Mouse (Mus musculus) c-Kit-negative CD71-positive TER-119-positive erythroid progenitor cells, embryonic 14.5 days (primary cell): ENCODE results near the gene Mfap1a.
A peak's percentile ranks its signal among the peaks of the same experiment; 100 is the strongest.
"Not testable (repeated sequence)": the region's sequence is repeated elsewhere in the genome, so short reads cannot be mapped to it uniquely, and the experiment has no call there.

Experiments
- DNase-seq: peaks from one replicate; pipeline ENCODE4 v3.0.0-alpha.2; 2013; ENCODE audit warnings: low read depth, low spot score

The Mfap1a gene

DNA sequence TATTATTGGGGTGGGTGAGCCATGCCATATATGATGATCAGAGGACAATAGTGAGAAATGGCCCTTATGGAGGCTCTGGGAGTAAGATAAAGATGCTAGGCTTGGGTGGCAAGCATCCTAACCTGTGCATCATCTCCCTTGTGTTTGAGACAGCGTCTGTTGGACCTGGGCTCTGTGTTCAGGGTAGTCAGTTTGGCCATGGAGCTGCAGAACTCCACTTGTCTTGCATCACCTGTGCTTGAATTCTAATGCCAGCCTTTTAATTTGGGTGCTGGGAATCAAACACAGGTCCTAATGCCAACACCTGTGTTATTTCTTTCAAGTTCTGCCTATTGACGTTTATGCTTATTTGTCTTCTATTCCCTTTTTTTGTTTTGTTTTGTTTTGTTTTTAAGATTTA, 31.2 kb downstream of the Mfap1a start:
- DNase-seq, result not testable (repeated sequence)

DNA sequence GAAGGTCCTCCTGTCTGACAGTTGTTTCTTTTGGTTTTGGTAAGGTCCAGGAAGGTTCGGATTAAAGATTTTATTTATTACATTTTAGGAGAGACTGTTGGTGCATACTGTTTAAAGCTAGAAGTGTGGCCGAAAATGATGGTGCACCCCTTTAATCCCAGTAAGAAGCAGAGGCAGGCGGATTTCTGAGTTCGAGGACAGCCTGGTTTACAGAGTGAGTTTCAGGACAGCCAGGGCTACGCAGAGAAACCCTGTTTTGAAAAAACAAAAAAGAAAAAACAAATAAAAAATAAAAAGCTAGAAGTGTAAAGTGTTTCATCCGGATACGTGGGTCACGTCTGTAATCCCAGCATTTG, 32.3 kb downstream of the Mfap1a start:
- DNase-seq, result no peak

DNA sequence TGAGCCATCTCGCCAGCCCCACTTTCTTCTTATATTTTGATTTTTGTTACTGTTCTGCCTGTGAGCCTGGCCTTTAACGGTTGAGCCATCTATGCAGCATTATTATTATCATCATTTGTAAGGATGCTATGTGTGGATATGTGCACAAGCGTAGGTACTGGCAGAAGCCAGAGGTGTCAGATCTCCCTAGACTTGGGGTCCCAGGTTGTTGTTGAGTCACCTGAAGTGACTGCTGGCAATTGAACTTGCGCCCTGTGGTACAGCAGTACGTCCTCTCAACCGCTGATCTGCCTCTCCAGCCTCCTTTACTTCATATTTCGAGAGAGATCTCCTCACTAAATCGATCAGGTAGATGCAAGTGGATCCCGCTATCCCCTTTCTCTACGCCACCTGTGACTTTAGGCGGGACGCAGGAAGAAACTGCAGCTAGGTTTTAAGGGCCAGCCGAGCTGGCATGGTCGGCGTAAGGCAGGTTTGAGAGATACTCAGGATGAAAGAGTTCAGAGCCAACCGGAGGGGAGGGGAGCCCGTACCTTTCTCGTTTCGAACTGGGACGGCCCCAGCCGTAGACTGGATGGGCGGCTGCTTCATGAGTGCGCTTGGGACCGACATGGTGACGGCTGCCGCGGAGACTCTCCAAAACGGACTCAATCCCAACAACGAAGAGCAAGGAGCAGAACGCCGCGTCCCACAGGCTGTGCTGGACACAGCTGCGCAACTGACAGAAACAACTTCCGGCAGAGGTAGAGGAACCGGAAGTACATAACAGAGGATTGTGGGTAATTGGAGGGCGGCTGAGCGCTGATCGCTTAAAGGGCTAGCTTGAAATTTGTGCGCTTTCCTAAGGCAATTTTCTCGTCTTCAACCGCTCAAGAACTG, 32.9 kb downstream of the Mfap1a start, which contains the start of gene Mfap1b:
TSS of gene Mfap1b (minus strand) at position 767 of the 879 bp plus-strand sequence.
- DNase-seq, result peak; percentile 77

DNA sequence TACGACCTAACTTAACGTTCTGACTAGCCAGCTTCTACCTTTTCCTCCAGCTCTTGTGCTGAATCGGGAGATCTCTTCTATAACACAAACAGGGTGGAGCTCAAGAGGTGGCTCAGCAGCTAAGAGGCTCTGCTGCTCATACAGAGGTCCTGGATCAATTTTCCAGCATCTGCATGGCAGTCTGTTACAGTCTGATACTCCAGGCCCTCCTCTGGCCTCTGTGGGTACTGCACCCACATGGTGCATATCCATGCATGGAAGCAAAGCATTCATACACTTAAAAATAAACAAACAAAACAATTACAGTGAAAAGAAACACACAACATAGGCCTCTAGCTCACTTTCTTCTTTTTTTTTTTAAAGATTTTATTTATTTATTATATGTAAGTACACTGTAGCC, 33.7 kb downstream of the Mfap1a start:
- DNase-seq, result not testable (repeated sequence)

DNA sequence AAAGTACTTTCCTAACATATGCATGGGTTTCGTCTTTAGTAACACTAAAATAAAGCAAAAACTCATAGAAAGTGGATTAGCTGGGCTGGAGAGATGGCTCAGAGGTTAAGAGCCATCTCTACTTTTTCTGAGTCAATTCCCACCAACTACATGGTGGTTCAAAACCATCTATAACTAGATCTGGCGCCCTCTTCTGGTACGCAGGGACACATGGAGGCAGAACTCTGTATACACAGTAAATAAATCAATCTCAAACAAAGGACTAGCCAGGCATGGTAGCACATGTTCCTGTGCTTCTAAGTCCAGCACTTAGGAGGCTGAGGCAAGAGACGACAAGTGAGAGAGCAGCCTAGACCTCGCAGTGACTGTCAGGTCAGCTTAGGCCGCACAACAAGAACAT, 37.5 kb downstream of the Mfap1a start:
- DNase-seq, result not testable (repeated sequence)

DNA sequence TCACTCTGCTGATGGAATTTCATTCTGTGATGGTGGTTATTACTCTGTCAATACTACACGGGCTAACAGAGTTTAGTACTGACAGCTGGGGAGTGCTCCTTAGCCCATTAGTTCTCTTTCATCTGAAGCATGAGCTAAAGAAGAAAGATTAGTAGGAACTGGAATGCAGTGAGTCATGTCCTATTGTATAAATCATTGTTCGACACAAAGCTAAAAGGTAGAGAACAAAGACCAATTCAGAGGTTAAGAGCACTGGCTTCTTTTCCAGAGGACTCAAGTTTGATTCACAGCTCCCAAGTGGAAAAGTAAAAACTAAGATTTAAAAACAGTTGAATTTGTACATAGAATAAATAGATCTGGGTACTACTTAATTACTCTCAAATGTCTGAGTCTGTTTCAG, 46.4 kb downstream of the Mfap1a start:
- DNase-seq, result no peak

DNA sequence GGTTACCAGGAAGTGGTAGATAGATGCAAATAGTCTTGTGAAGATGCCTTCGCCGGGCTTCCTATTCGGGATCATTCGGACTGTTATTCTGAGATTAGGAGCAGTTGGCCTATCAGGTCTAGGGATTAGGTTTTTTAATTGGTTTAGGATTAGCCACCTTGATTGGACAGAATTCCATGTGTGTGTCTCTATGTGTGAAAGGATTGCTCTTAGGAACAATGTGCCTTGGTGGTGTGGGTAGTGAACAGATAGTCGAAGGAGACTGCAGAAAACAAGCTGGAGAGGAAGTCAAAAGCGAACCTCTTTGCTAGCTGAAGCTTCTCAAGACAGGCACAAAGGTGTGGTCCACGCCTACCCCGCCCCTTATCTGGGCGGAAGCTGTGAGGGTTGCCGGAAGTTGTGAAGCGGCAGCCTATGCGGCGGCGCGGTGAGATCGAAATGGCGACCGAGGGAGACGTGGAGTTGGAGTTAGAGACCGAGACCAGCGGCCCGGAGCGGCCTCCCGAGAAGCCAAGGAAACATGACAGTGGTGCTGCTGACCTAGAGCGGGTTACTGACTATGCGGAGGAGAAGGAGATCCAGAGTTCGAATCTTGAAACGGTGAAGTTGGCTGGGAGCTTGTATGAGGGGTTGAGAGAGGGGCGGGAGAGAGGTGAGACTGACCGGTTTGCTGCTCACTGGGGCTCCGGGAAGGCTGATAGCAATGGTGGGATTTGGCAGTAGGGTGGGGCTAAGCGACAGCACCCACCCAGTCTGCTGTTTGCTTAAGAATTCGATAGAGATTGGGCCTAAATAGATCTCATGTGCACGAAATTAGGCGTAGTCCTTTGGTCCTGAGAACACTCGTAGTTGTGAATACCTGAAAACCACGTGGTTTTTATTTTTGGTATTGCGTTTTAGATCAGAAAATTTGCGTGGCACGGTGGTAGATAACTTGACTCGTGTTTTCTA, 49.5 kb downstream of the Mfap1a start, which contains the start of gene Serinc4:
TSS of gene Serinc4 (minus strand) at position 90 of the 951 bp plus-strand sequence.
- peak; percentile 80 for DNase-seq

DNA sequence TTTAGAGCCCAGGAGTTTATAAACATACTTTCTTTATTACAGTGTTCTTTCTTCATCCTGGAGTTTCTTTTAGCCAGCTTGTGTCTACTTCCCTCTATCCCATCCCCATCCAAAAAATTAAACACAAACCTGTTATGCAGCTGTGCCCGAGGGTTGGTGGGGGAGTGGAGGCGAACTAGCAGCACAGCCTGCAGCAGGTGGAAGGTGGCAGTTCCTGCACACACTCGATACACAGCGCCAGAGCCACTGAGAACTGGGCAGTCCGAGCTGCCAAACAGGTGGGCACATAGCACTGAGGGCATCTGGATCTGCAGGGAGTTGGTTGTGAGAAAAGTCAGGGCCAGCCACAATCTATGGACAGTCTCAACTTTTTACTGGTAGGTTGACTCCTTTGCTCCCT, 50.9 kb downstream of the Mfap1a start:
- no peak for DNase-seq

DNA sequence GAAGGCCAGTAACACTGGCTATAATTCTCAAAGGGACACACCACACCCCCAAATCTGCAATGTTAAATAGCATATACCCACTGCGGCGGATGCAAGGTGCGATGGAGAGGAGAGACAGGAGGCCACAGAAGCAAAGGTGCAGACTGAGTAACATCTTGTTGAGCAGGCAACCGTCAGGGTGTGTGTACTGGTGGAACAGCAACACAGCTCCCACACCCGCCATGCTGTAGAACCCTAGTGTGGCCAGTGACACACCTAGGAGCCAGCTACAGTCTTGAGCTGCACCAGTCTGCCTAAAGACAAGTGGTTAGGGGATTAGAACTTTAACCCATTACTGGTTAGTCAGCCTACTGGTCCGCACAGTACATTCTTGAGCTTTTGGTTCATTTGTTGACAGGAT, 52.5 kb downstream of the Mfap1a start:
- no peak for DNase-seq

DNA sequence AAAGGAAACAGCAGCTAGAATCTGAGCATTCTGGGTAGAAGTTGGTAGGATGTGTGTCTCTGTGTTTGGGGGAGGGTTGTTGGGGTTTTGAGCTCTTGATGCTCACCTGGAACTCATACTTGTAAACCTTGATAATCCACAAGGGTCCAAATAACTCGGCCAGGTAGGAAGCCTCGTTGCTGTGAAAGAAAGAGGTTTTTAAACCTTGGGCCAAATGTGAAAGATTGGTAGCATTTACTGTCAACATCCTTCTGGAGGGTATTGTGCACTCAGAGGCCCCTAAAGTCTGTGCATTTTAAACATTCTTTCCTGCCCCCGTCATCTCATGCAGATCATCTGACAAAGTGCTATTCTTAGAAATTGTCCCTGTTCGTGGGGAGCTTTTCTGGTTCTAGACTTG, 53.5 kb downstream of the Mfap1a start, which contains the start of gene Hypk:
TSS of gene Hypk (plus strand) at position 301 of the 400 bp plus-strand sequence.
- DNase-seq, result no peak

DNA sequence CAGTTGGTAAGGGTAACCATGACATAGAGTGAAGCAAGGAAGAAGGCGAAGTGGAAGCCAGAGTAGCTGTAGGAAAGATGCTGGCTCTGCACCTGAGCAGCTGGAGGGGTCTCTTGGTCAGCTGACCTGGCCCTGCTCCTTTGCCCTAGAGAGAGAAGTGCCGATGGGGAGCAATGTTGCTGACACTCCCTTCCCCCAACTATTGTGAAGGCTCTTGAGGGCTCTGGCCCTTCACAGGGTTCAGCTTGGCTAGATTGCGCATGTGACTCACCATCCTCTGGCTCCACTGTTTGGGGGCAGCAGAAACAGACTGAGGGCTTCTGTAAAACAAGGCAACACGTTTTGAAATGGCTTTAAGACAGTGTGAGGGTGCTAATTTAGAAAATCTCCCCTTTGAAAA, 54.1 kb downstream of the Mfap1a start:
- DNase-seq, result no peak

DNA sequence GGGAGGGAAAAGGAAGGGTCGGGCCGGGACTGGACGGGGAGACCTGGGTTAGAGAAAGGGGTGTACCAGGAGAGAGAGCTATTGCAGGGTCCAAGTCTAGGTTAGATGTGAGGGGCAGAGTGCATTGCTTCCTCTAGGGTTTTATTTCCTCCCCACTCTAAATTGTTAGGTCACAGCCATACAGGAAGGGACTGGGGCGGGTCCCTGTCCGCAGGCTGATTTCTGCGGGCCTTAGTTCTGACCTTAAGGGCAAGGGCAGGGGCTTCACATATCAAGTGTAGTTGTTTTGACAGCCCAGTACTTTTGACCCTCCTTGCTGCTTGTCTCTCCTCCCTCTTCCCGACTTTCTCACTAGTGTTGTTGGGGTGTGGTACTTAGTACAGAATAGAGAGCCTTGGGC, 56.4 kb downstream of the Mfap1a start:
- no peak for DNase-seq

DNA sequence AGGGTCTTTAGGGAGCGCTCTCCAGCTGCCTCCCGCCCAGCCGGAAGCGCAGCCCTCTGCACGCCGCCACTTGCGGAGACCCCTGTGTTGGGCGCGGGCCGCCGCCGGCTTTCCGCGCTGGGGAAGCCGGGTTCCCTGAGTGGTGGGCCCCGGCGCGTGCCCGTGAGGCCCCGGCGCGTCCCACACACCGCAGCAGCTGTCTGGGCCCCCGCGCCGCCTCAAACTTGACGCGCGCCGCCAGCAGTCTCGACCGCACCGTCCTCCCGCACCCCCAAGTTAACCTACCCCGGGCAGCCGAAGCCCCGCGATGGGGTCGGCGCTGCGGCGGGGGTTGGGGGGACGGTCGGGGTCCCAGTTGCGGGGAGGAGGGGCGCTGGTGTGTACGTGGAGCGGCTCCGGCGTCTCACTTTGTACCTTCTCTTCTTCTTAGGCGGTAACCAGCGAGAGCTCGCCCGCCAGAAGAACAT, 56.9 kb downstream of the Mfap1a start:
- DNase-seq, result no peak

DNA sequence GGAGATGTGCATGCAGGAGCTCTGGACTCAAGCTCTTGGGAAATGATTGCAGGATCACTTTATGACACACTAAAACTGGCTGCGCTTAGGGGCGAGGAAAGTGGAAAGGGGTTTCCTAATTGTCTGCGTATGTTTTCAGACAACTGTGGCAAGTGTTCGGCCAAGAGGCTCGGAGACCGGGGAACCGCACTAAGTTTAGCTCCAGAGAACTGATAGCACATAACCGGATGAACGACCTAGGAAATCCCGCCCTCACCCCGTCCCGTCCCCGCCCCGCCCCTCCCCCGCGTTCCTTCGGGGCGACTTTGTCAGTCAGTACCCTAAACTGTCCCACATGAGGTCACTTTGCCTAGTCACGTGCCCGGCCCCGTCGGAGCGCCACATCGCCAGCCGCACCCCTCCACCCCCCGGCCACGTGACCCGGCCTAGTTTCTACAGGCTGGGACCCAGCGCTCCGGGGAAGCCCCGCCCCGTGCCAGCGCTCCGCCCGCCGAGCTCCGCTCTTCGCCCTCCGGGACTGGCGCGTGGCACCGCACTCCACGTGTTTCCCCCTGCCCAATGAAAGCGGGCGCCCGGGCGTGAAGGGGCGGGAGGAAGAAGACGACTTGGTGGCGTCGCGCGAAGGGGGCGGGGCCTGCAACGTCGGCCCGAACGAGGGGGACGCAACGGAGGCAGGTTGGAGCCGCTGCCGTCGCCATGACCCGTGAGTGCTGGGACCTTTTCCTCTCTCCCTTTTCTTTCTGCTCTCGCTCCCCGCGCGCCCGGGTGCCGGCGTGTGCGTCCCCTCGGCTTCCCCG, 57.5 kb downstream of the Mfap1a start, which contains the start of gene Serf2:
TSS of gene Serf2 (plus strand) at position 457 of the 797 bp plus-strand sequence.
- peak; percentile 95 for DNase-seq

DNA sequence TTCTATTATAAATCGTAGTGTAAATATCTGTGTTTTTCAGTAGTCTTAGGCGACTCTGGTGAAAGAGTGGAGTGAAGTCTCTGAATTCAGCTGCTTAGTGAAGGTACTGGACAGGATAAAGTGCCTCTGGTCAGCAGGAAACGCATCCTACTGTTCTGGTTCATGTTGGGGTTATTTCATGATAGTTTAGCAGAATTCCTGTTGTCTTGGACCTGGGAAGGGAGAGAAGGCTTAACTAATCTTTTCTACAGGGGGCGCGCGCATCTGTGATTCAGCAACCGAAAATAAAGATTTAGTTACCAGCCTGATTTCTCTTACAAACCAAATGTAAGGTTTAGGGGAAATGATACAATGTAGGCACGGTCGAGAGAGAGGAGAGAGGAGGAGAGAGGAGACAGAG, 58.3 kb downstream of the Mfap1a start:
- no peak for DNase-seq

DNA sequence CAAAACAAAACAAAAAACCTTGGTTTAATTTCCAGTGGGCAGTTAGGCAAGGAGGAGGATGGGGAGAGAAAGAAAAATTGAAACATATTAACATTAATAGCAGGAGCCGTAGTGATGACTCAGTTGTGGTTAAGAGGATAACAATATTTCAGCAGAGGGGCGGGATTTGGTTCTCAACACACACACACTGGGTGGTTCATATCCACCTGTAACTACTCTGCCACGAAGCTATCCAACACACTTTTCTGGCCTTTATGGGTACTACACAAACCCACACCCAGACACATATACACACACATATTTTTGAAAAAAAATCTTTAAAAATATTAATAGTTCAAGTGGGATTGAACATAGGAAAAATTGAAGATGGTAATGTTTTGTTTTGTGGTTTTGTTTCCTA, 59.5 kb downstream of the Mfap1a start:
- no peak for DNase-seq

DNA sequence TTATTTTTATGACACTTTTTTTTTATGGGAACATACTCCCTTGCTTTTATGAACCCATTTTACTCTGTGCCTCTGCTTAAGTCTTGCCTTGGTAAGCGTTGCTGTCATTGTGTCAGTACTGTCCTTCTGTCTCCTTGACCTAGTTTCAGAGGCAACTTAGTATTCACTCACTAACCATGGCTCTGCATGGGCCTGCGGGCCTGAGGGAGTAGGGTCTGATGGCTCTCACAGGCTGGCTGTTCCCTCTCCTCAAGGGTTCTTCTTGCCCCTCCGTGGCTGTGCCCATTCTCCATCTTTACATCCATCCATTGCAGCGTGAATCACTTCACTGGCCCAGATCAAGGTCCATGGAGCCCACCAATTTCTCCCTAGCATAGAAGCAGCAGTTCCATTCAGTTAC, 60.0 kb downstream of the Mfap1a start:
- DNase-seq, result no peak

DNA sequence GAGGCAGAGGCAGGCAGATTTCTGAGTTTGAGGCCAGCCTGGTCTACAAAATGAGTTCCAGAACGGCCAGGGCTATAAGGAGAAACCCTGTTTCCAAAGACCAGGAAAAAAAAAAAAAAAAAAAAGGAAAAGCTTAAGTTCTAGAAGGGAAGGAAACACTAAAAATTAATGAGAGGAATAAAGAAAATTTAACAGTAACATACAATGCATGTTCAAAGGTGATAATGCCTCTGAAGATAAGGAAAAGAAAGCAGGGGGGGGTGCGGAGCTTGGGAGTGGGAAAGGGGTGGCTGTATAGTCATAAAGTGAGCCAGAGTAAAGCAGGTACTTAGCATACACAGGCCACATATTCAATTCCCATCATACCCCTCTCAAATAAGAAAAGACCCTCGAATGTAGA, 61.3 kb downstream of the Mfap1a start:
- no peak for DNase-seq

DNA sequence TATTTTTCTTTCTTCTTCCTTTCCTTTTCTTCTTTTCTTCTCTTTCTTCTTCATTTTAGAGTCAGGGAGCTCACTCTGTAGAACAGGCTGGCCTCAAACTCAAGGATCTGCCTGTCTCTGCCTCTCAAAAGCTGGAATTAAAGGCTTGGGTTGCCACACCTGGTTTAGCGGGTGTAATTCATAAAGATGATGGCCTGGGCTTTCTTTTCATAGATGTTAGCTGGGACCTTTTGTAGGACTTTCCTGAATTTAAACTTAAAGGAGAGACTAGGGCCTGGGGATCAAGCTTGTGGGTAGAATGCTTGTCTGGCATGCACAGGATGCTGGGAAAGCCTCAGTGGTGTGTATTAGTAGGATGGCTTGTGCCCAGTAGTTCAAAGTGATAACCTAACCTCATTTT, 62.3 kb downstream of the Mfap1a start, which contains the start of gene Ell3:
TSS of gene Ell3 (minus strand) at position 101 of the 400 bp plus-strand sequence.
- DNase-seq, result no peak

DNA sequence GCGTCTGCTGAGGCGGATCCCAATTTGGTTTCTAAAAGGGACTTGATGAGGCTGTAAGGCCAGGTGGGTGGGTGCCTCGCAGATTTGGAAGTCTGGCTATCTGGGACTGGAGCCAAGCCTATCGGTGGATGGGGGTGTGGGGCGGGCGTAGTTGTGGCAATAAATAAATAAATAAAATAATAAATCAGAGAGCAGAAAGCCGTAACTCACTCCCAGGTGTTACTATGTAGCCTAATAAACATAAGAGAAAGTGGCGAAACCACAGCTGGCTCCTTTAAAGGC, 63.5 kb downstream of the Mfap1a start:
- DNase-seq, result no peak
